Comparison of ENCODE assay signal across 17 mouse cellular contexts in genomic region chr1:38777500-38777899, GRCm38 (mm10). TPM values are rescaled to one million over a fixed set of nuclear protein-coding genes. Genes with fewer than 3 reads are reported as not detected.
A peak's percentile ranks its signal among the peaks of the same experiment; 100 is the strongest.
DNase-seq lines count a peak whose midpoint lies in the region; ATAC-seq and TF ChIP-seq lines count a peak whose summit lies in the region.
"Had no signal": no experiment of that assay in that cellular context is flagged by ENCODE, and none has a peak within 500 bp of the region (broad histone marks: within the 10 kb centered on the region; RNA-seq: fewer than 3 reads in every experiment).

No protein-coding gene starts in this region.

- WGBS in bone marrow, adult 2 months, result 2% methylated on average over 7 of the region's 7 CpGs
- WGBS in forebrain, embryonic 10.5 days, result 86% methylated on average over 7 of the region's 7 CpGs

- H3K27ac ChIP-seq in bone marrow, adult 2 months (ENCODE audit: control insufficient read depth, insufficient read depth, low read depth, low read length, poor library complexity), result peak overlapping the region; percentile 26
- H3K27ac ChIP-seq in forebrain, embryonic 10.5 days, result no peak overlapping the region
- H3K27ac ChIP-seq: midbrain, embryonic 15.5 days; neural tube, embryonic 15.5 days had no signal

- no peaks in the 10 kb centered on the region for H3K36me3 ChIP-seq in splenic B cell, adult 2 months (ENCODE audit: control insufficient read depth, insufficient read depth, low read length, poor library complexity, severe bottlenecking)
- H3K36me3 ChIP-seq in forebrain, embryonic 10.5 days (replicated peaks), result no peaks in the 10 kb centered on the region
- H3K36me3 ChIP-seq: midbrain, embryonic 15.5 days; neural tube, embryonic 15.5 days had no signal

- peaks cover 3% of the 10 kb centered on the region for H3K4me1 ChIP-seq in bone marrow, adult 2 months (ENCODE audit: control insufficient read depth, insufficient read depth, low read length)
- H3K4me1 ChIP-seq in forebrain, embryonic 10.5 days, result no peaks in the 10 kb centered on the region
- H3K4me1 ChIP-seq: midbrain, embryonic 15.5 days; neural tube, embryonic 15.5 days had no signal

- no peak for TF ChIP-seq POLR2A in bone marrow, adult 2 months (IDR thresholded peaks at IDR 0.05; ENCODE audit: borderline replicate concordance, control insufficient read depth, low read depth, low read length)

- ATAC-seq in megakaryocyte progenitor cell, adult 5-6 weeks (replicated peaks; ENCODE audit: poor library complexity), result peak; percentile 82
- ATAC-seq: intestine, embryonic 16.5 days; midbrain, embryonic 15.5 days had no signal

- no peak for TF ChIP-seq CTCF in bone marrow, adult 2 months (IDR thresholded peaks at IDR 0.05; ENCODE audit: control insufficient read depth, insufficient read depth, low read length)

- peak; percentile 5 for DNase-seq in spleen, adult 12 weeks (ENCODE audit: low spot score)
- no peak for DNase-seq in spleen, postnatal 14 days (ENCODE audit: low spot score in 2 of 2)
- DNase-seq in splenic B cell, adult 2 months (ENCODE audit: low read depth, low spot score), result peak; percentile 83
- DNase-seq in embryo, embryonic 10 days (ENCODE audit: low spot score), result no peak
- DNase-seq in heart, postnatal 4 days, result no peak
- no peak for DNase-seq in forebrain, embryonic 10.5 days (ENCODE audit: extremely low spot score, low spot score)
- DNase-seq: adrenal gland, adult 8-10 months; gastrocnemius, postnatal 36 days; heart, postnatal 10 days; kidney, postnatal 14 days; lung, postnatal 14 days had no signal

- H3K4me3 ChIP-seq in bone marrow, adult 2 months (replicated peaks; ENCODE audit: control insufficient read depth, low read depth, low read length), result no peak overlapping the region
- no peak overlapping the region for H3K4me3 ChIP-seq in forebrain, embryonic 10.5 days
- H3K4me3 ChIP-seq: midbrain, embryonic 15.5 days; neural tube, embryonic 15.5 days had no signal

- H3K9me3 ChIP-seq in forebrain, embryonic 10.5 days, result no peaks in the 10 kb centered on the region
- H3K9me3 ChIP-seq: midbrain, embryonic 15.5 days; neural tube, embryonic 15.5 days had no signal

- no peaks in the 10 kb centered on the region for H3K27me3 ChIP-seq in splenic B cell, adult 2 months (ENCODE audit: control insufficient read depth, insufficient read depth, low read length, poor library complexity, severe bottlenecking)
- no peaks in the 10 kb centered on the region for H3K27me3 ChIP-seq in forebrain, embryonic 10.5 days (ENCODE audit: poor library complexity, severe bottlenecking)
- H3K27me3 ChIP-seq: midbrain, embryonic 15.5 days; neural tube, embryonic 15.5 days had no signal

RNA-seq across cellular contexts. Expression of gene Lonrf2, which starts 59.0 kb away (rescaled TPM):
- 0.59 and 0.72 TPM in 2 replicates for polyA plus RNA-seq in bone marrow, adult 2 months (2011; ENCODE audit: insufficient read depth, insufficient read length, low replicate concordance, missing spikeins)
- total RNA-seq in megakaryocyte progenitor cell, adult 5-6 weeks (2015), result not detected in 2 replicates
- total RNA-seq in megakaryocyte progenitor cell, adult 5-6 weeks (2017), result 0.10 and 0.21 TPM in 2 replicates
- 1 to 10 TPM; 2.4 to 2.5 TPM for total RNA-seq in heart, postnatal 4 days (2021)
- 1.9 and 2.1 TPM in 2 replicates for polyA plus RNA-seq in forebrain, embryonic 10.5 days (2016; fragmentation: Nextera tagmentation; extraction: Ambion mirVana)
- total RNA-seq: liver, adult 2 months had no signal
- polyA plus RNA-seq: liver, adult 2 months had no signal

Comparison
In these comparisons a context has a peak if more than half of its experiments do, and no peak if none do; other contexts are left out.
1. DNase-seq: peak in spleen, adult 12 weeks (single experiment) and splenic B cell, adult 2 months (single experiment); none in spleen, postnatal 14 days (0 of 2), embryo, embryonic 10 days (single experiment), heart, postnatal 4 days (single experiment) and forebrain, embryonic 10.5 days (single experiment).